Mouse (Mus musculus) liver, embryonic 14.5 days (tissue): ENCODE data around the gene Lrrc4c.

Experiments
- CTCF ChIP-seq: IDR thresholded peaks from 2 replicates; pipeline ENCODE4 v1.5.1; 2016; ENCODE audit warnings: antibody characterized with exemption, low read depth, control low read depth
- EP300 ChIP-seq: IDR thresholded peaks from 2 replicates; pipeline ENCODE4 v1.6.1; 2016; ENCODE audit warnings: antibody characterized with exemption, low read depth

- no peak for TF ChIP-seq EP300
- TF ChIP-seq CTCF: no peak
Measured at GRCm38 (mm10) chr2:97484990-97485389, 1167.0 kb downstream of the Lrrc4c start.
